Comparison of ENCODE assay signal across 9 mouse cellular contexts in the genomic region with DNA sequence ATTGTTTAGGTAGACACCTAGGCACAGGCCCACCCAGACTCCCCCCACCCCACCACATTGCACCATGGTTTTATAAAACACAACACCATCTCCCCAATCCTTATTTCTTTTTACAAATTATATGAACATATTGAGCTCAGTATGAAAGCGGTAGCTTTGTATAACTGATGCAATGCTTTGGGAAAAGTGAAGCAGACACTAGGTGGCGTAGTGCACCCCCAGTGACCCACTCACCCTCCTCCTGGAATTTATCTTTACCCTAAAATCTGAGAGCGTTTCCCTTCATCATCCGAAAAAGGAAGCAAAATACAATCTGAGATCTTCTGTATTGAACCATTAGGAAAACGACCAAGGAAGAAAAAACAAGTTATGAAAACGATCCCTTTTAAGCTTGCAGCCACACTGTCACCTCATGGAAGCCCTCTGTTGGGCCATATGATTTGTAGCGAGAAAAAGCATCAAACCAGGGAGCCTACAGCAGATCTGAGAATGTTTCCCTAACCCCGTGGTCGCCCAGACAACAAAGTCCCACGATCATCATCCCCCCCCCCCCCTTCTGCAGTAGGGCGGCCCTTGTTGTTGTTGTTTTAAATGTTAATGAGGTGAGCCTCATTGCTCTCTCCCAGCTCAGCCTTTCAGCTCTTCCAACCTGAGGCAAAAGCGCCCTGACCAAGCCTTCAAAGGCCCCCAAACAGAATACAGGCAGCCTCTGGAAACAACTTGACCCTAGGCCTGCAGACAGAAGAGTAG.
DNase-seq lines count a peak whose midpoint lies in the region; ATAC-seq and TF ChIP-seq lines count a peak whose summit lies in the region.
"Had no signal": no experiment of that assay in that cellular context is flagged by ENCODE, and none has a peak within 500 bp of the region (broad histone marks: within the 10 kb centered on the region; RNA-seq: fewer than 3 reads in every experiment).

No protein-coding gene starts in this region.

- H3K4me3 ChIP-seq in cerebellum, adult 2 months (replicated peaks; ENCODE audit: insufficient read depth, low read depth, low read length): no peak overlapping the region
- H3K4me3 ChIP-seq in hindbrain, embryonic 11.5 days (ENCODE audit: low read depth, low read length): no peak overlapping the region
- no peak overlapping the region for H3K4me3 ChIP-seq in midbrain, embryonic 12.5 days
- H3K4me3 ChIP-seq: lung, embryonic 15.5 days had no signal

- no peak overlapping the region for H3K27ac ChIP-seq in cerebellum, adult 2 months (ENCODE audit: insufficient read depth, low read length)
- peak overlapping the region; percentile 30; the same call in 1 of the 2 replicates for H3K27ac ChIP-seq in hindbrain, embryonic 11.5 days (ENCODE audit: low read depth, low read length)
- H3K27ac ChIP-seq in midbrain, embryonic 12.5 days (replicated peaks): peak overlapping the region; percentile 69
- H3K27ac ChIP-seq: lung, embryonic 15.5 days had no signal

- peak; percentile 80 for TF ChIP-seq CTCF in cerebellum, adult 2 months (IDR thresholded peaks at IDR 0.05; ENCODE audit: borderline replicate concordance, insufficient read depth, low read depth, low read length)

- ATAC-seq in hindbrain, embryonic 11.5 days (ENCODE audit: low FRiP score): peak; percentile 79
- ATAC-seq in midbrain, embryonic 12.5 days (ENCODE audit: low FRiP score, low read depth): peak; percentile 83

- H3K9me3 ChIP-seq in hindbrain, embryonic 11.5 days (ENCODE audit: control insufficient read depth, low read length): no peaks in the 10 kb centered on the region
- H3K9me3 ChIP-seq in midbrain, embryonic 12.5 days: no peaks in the 10 kb centered on the region
- H3K9me3 ChIP-seq: lung, embryonic 15.5 days had no signal

- no peaks in the 10 kb centered on the region for H3K36me3 ChIP-seq in hindbrain, embryonic 11.5 days (ENCODE audit: control insufficient read depth, insufficient read depth, low read length)
- no peaks in the 10 kb centered on the region for H3K36me3 ChIP-seq in midbrain, embryonic 12.5 days
- H3K36me3 ChIP-seq: lung, embryonic 15.5 days had no signal

- H3K4me1 ChIP-seq in cerebellum, adult 2 months (ENCODE audit: control insufficient read depth, insufficient read depth, low read length): no peaks in the 10 kb centered on the region
- H3K4me1 ChIP-seq in hindbrain, embryonic 11.5 days (replicated peaks; ENCODE audit: control insufficient read depth, insufficient read depth, low read length): no peaks in the 10 kb centered on the region
- H3K4me1 ChIP-seq in midbrain, embryonic 12.5 days: peaks cover 30% of the 10 kb centered on the region

- DNase-seq in gastrocnemius, postnatal 10 days: peak; percentile 25
- DNase-seq in gastrocnemius, postnatal 25 days: no peak
- DNase-seq in A20 (ENCODE audit: low read depth, low spot score): peak; percentile 30
- DNase-seq in cerebellum, adult 2 months: peak; percentile 42 to 57
- peak; percentile 69 for DNase-seq in hindbrain, embryonic 11.5 days (ENCODE audit: low spot score)
- DNase-seq in thymus, postnatal 10 days (ENCODE audit: low spot score in 2 of 2): no peak
- DNase-seq in testis, postnatal 14 days (ENCODE audit: low spot score): no peak

- H3K9ac ChIP-seq in hindbrain, embryonic 11.5 days (ENCODE audit: low read depth, low read length): no peak overlapping the region; the same call in 1 of the 2 replicates
- no peak overlapping the region for H3K9ac ChIP-seq in midbrain, embryonic 12.5 days (replicated peaks)
- H3K9ac ChIP-seq: lung, embryonic 15.5 days had no signal

- TF ChIP-seq POLR2A in cerebellum, adult 2 months (IDR thresholded peaks at IDR 0.05; ENCODE audit: borderline replicate concordance, insufficient read depth, low read length): no peak

- no peak overlapping the region for H3K4me2 ChIP-seq in hindbrain, embryonic 11.5 days (replicated peaks; ENCODE audit: low read depth, low read length)
- H3K4me2 ChIP-seq in midbrain, embryonic 12.5 days (replicated peaks): peak overlapping the region; percentile 20
- H3K4me2 ChIP-seq: lung, embryonic 15.5 days had no signal

- WGBS in cerebellum, adult 2 months: 39% methylated on average over 12 of the region's 12 CpGs
- 7% methylated on average over 12 of the region's 12 CpGs for WGBS in hindbrain, embryonic 11.5 days
- 6% methylated on average over 11 of the region's 12 CpGs for WGBS in midbrain, embryonic 12.5 days

- H3K27me3 ChIP-seq in cerebellum, adult 2 months (ENCODE audit: control insufficient read depth, insufficient read depth, low read length): no peaks in the 10 kb centered on the region
- no peaks in the 10 kb centered on the region for H3K27me3 ChIP-seq in hindbrain, embryonic 11.5 days (ENCODE audit: control insufficient read depth, insufficient read depth, low read length)
- H3K27me3 ChIP-seq in midbrain, embryonic 12.5 days: peaks cover 21% of the 10 kb centered on the region
- H3K27me3 ChIP-seq: lung, embryonic 15.5 days had no signal

Comparison
In these comparisons a context has a peak if more than half of its experiments do, and no peak if none do; other contexts are left out.
1. DNase-seq: peak in gastrocnemius, postnatal 10 days (single experiment), A20 (single experiment), cerebellum, adult 2 months (2 of 2) and hindbrain, embryonic 11.5 days (single experiment); none in gastrocnemius, postnatal 25 days (single experiment), thymus, postnatal 10 days (0 of 2) and testis, postnatal 14 days (single experiment).